Mouse (Mus musculus) CH12F3 (cell line): Measurements from ENCODE around the gene Cdk10.
"Not testable (repeated sequence)": the region's sequence is repeated elsewhere in the genome, so short reads cannot be mapped to it uniquely, and the experiment has no call there.

ENCODE experiments used
- in situ Hi-C: fragments of 300-500 bp; cut with MboI; formaldehyde crosslinking; loops from 2 replicates; pipeline ENCODE4 v1.14.3; 2020; ENCODE audit warnings: low sequenced_read_pairs

The Cdk10 gene

GRCm38 (mm10) chr8:123232553-123232952 is 7.9 kb downstream of the Cdk10 start:
- in situ Hi-C loops: no loop called here

- in situ Hi-C loops: no loop called here
These were observed 8.7 kb downstream of the Cdk10 start for GRCm38 (mm10) chr8:123233300-123233699.

- in situ Hi-C loops: no loop called here
These were observed 9.1 kb downstream of the Cdk10 start for GRCm38 (mm10) chr8:123233760-123234159.

- in situ Hi-C loops: no loop called here
These were observed 10.4 kb downstream of the Cdk10 start for GRCm38 (mm10) chr8:123234918-123235519.

- in situ Hi-C loops: no loop called here
These were observed 11.2 kb downstream of the Cdk10 start, which contains the start of gene Spata2l for GRCm38 (mm10) chr8:123235520-123236497. Gene Spata2l, minus strand, starts transcription at chr8:123236233.

GRCm38 (mm10) chr8:123239398-123239797 is 14.8 kb downstream of the Cdk10 start:
- in situ Hi-C loops: no loop called here

GRCm38 (mm10) chr8:123242107-123242923 is 17.7 kb downstream of the Cdk10 start:
- in situ Hi-C loops: no loop called here

GRCm38 (mm10) chr8:123243053-123243452 is 18.4 kb downstream of the Cdk10 start:
- in situ Hi-C loops: no loop called here

- in situ Hi-C loops: no loop called here
These were observed 19.7 kb downstream of the Cdk10 start for GRCm38 (mm10) chr8:123244382-123244781.

GRCm38 (mm10) chr8:123245543-123245942 is 20.9 kb downstream of the Cdk10 start:
- in situ Hi-C loops: no loop called here

GRCm38 (mm10) chr8:123247748-123248147 is 23.1 kb downstream of the Cdk10 start:
- in situ Hi-C loops: no loop called here

- in situ Hi-C loops: no loop called here
These were observed 24.0 kb downstream of the Cdk10 start for GRCm38 (mm10) chr8:123248596-123248995.

- in situ Hi-C loops: no loop called here
These were observed 26.3 kb downstream of the Cdk10 start for GRCm38 (mm10) chr8:123250940-123251339.

GRCm38 (mm10) chr8:123252925-123253324 is 28.3 kb downstream of the Cdk10 start:
- in situ Hi-C loops: no loop called here

GRCm38 (mm10) chr8:123253451-123254098 is 28.9 kb downstream of the Cdk10 start:
- in situ Hi-C loops: no loop called here

GRCm38 (mm10) chr8:123254099-123254885 is 29.6 kb downstream of the Cdk10 start, which contains the start of the genes Zfp276 and Vps9d1:
Gene Zfp276, plus strand, starts transcription at chr8:123254195.
Gene Vps9d1, minus strand, starts transcription at chr8:123254348.
- in situ Hi-C loops: no loop called here

- in situ Hi-C loops: no loop called here
These were observed 30.5 kb downstream of the Cdk10 start for GRCm38 (mm10) chr8:123255170-123255569.

GRCm38 (mm10) chr8:123257114-123257513 is 32.5 kb downstream of the Cdk10 start:
- in situ Hi-C loops: no loop called here

- in situ Hi-C loops: not testable (repeated sequence)
These were observed 33.0 kb downstream of the Cdk10 start for GRCm38 (mm10) chr8:123257593-123257992.
